29 mouse cellular contexts compared by ENCODE assay signal in genomic region chr16:50211231-50211630, GRCm38 (mm10).
A peak's percentile ranks its signal among the peaks of the same experiment; 100 is the strongest.
DNase-seq lines count a peak whose midpoint lies in the region; ATAC-seq and TF ChIP-seq lines count a peak whose summit lies in the region.
"Had no signal": no experiment of that assay in that cellular context is flagged by ENCODE, and none has a peak within 500 bp of the region (broad histone marks: within the 10 kb centered on the region; RNA-seq: fewer than 3 reads in every experiment).

No protein-coding gene starts in this region.

- no peak overlapping the region for H3K9ac ChIP-seq in forebrain, embryonic 14.5 days (ENCODE audit: low read length)
- no peak overlapping the region for H3K9ac ChIP-seq in forebrain, embryonic 12.5 days
- no peak overlapping the region for H3K9ac ChIP-seq in heart, embryonic 11.5 days (ENCODE audit: low read depth, low read length)
- H3K9ac ChIP-seq: embryonic facial prominence, embryonic 13.5 days; forebrain, postnatal 0 days; heart, embryonic 13.5 days; hindbrain, embryonic 12.5 days; intestine, embryonic 15.5 days had no signal

- no peak overlapping the region for H3K4me3 ChIP-seq in forebrain, embryonic 14.5 days (ENCODE audit: low read depth, low read length)
- no peak overlapping the region for H3K4me3 ChIP-seq in forebrain, embryonic 12.5 days (replicated peaks)
- H3K4me3 ChIP-seq in olfactory bulb, adult 2 months (ENCODE audit: insufficient read depth, low read depth, low read length), result no peak overlapping the region
- H3K4me3 ChIP-seq in heart, embryonic 11.5 days (ENCODE audit: low read depth, low read length), result no peak overlapping the region
- H3K4me3 ChIP-seq: embryonic facial prominence, embryonic 10.5 days; embryonic facial prominence, embryonic 13.5 days; forebrain, embryonic 10.5 days; heart, embryonic 13.5 days; hindbrain, embryonic 12.5 days; intestine, embryonic 15.5 days had no signal

- H3K36me3 ChIP-seq in forebrain, embryonic 14.5 days (ENCODE audit: control insufficient read depth, insufficient read depth, low read length), result 0 out of 2 replicates have a peak, but pooled peaks cover 3% of the 10 kb centered on the region
- no peaks in the 10 kb centered on the region; the same call in 1 of the 2 replicates for H3K36me3 ChIP-seq in forebrain, embryonic 12.5 days (replicated peaks)
- peaks cover 6% of the 10 kb centered on the region; the same call in 1 of the 2 replicates for H3K36me3 ChIP-seq in heart, embryonic 11.5 days (ENCODE audit: control insufficient read depth, insufficient read depth, low read length)
- H3K36me3 ChIP-seq: hindbrain, embryonic 12.5 days; intestine, embryonic 15.5 days had no signal

- H3K4me2 ChIP-seq in forebrain, embryonic 14.5 days (ENCODE audit: low read length), result no peak overlapping the region
- H3K4me2 ChIP-seq in forebrain, embryonic 12.5 days, result no peak overlapping the region
- H3K4me2 ChIP-seq in heart, embryonic 11.5 days, result no peak overlapping the region
- H3K4me2 ChIP-seq: embryonic facial prominence, embryonic 13.5 days; heart, embryonic 13.5 days; hindbrain, embryonic 12.5 days; intestine, embryonic 15.5 days had no signal

- no peak for ATAC-seq in forebrain, embryonic 14.5 days
- ATAC-seq in forebrain, embryonic 12.5 days (ENCODE audit: low FRiP score), result no peak
- ATAC-seq in heart, embryonic 11.5 days (replicated peaks; ENCODE audit: insufficient number of reproducible peaks, low FRiP score, low TSS enrichment), result no peak
- ATAC-seq: CD4-positive, CD25-positive, alpha-beta regulatory T cell, adult 4 months; forebrain, postnatal 0 days; hindbrain, embryonic 16.5 days; intestine, embryonic 15.5 days had no signal

- peak; percentile 53 for DNase-seq in forebrain, embryonic 14.5 days (ENCODE audit: low spot score)
- peak; percentile 8 for DNase-seq in 3T3-L1 (ENCODE audit: low read depth, low spot score)
- peak; percentile 18 for DNase-seq in NIH3T3 (ENCODE audit: low read depth)
- DNase-seq in kidney, postnatal 36 days, result no peak
- DNase-seq: adrenal gland, postnatal 10 days; cerebellum, adult 11 months; cerebellum, adult 2 months; cerebellum, adult 9-11 months; cerebellum, postnatal 25 days; embryo, embryonic 11 days; forebrain, postnatal 0 days; gastrocnemius, postnatal 10 days; gastrocnemius, postnatal 36 days; heart, postnatal 14 days; heart, postnatal 4 days; kidney, adult 11 months; kidney, adult 8-10 months had no signal

- no peak for TF ChIP-seq CTCF in olfactory bulb, adult 2 months (IDR thresholded peaks at IDR 0.05; ENCODE audit: insufficient read depth, low read depth, low read length)

- WGBS in forebrain, embryonic 14.5 days, result 39% methylated on average over 6 of the region's 6 CpGs
- WGBS in forebrain, embryonic 12.5 days, result 68% methylated on average over 6 of the region's 6 CpGs
- WGBS in olfactory bulb, adult 2 months, result 33% methylated on average over 6 of the region's 6 CpGs
- WGBS in heart, embryonic 11.5 days (ENCODE audit: insufficient replicate concordance), result 69% methylated on average over 6 of the region's 6 CpGs

- TF ChIP-seq POLR2A in olfactory bulb, adult 2 months (IDR thresholded peaks at IDR 0.05; ENCODE audit: insufficient read depth, low read depth, low read length), result no peak

- H3K9me3 ChIP-seq in forebrain, embryonic 14.5 days (replicated peaks; ENCODE audit: control insufficient read depth, low read length), result no peaks in the 10 kb centered on the region
- H3K9me3 ChIP-seq in forebrain, embryonic 12.5 days, result no peaks in the 10 kb centered on the region
- H3K9me3 ChIP-seq in heart, embryonic 11.5 days (replicated peaks; ENCODE audit: control insufficient read depth, low read length), result no peaks in the 10 kb centered on the region
- H3K9me3 ChIP-seq: embryonic facial prominence, embryonic 10.5 days; embryonic facial prominence, embryonic 13.5 days; forebrain, embryonic 10.5 days; heart, embryonic 13.5 days; hindbrain, embryonic 12.5 days; intestine, embryonic 15.5 days had no signal

- H3K27ac ChIP-seq in forebrain, embryonic 14.5 days (ENCODE audit: low read depth, low read length), result no peak overlapping the region
- H3K27ac ChIP-seq in forebrain, embryonic 12.5 days, result no peak overlapping the region
- H3K27ac ChIP-seq in olfactory bulb, adult 2 months (ENCODE audit: insufficient read depth, low read depth, low read length), result peak overlapping the region; percentile 73
- H3K27ac ChIP-seq in heart, embryonic 11.5 days (ENCODE audit: low read depth, low read length), result no peak overlapping the region
- H3K27ac ChIP-seq: embryonic facial prominence, embryonic 10.5 days; embryonic facial prominence, embryonic 13.5 days; forebrain, embryonic 10.5 days; heart, embryonic 13.5 days; hindbrain, embryonic 12.5 days; intestine, embryonic 15.5 days had no signal

- H3K27me3 ChIP-seq in forebrain, embryonic 14.5 days (replicated peaks; ENCODE audit: control insufficient read depth, insufficient read depth, low read length), result no peaks in the 10 kb centered on the region
- no peaks in the 10 kb centered on the region for H3K27me3 ChIP-seq in forebrain, embryonic 12.5 days
- no peaks in the 10 kb centered on the region for H3K27me3 ChIP-seq in heart, embryonic 11.5 days (ENCODE audit: control insufficient read depth, insufficient read depth, low read length)
- H3K27me3 ChIP-seq: embryonic facial prominence, embryonic 13.5 days; heart, embryonic 13.5 days; hindbrain, embryonic 12.5 days; intestine, embryonic 15.5 days; Patski had no signal

- H3K4me1 ChIP-seq in forebrain, embryonic 14.5 days (ENCODE audit: control insufficient read depth, insufficient read depth, low read length), result no peaks in the 10 kb centered on the region
- no peaks in the 10 kb centered on the region for H3K4me1 ChIP-seq in forebrain, embryonic 12.5 days
- H3K4me1 ChIP-seq in olfactory bulb, adult 2 months (ENCODE audit: control insufficient read depth, insufficient read depth, low read length), result peaks cover 7% of the 10 kb centered on the region
- H3K4me1 ChIP-seq in heart, embryonic 11.5 days (ENCODE audit: control insufficient read depth, insufficient read depth, low read length), result 0 out of 2 replicates have a peak, but pooled peaks cover 2% of the 10 kb centered on the region
- H3K4me1 ChIP-seq: embryonic facial prominence, embryonic 10.5 days; embryonic facial prominence, embryonic 13.5 days; forebrain, embryonic 10.5 days; hindbrain, embryonic 12.5 days; intestine, embryonic 15.5 days had no signal

Comparison
In these comparisons a context has a peak if more than half of its experiments do, and no peak if none do; other contexts are left out.
1. DNase-seq: peak in forebrain, embryonic 14.5 days (single experiment), 3T3-L1 (single experiment) and NIH3T3 (single experiment); none in kidney, postnatal 36 days (0 of 2).